Mouse (Mus musculus) liver, embryonic 14.5 days (tissue): ENCODE measurements around the gene Nme3.

Source experiments
- CTCF ChIP-seq: IDR thresholded peaks from 2 replicates; pipeline ENCODE4 v1.5.1; 2016; ENCODE audit warnings: antibody characterized with exemption, low read depth, control low read depth
- EP300 ChIP-seq: IDR thresholded peaks from 2 replicates; pipeline ENCODE4 v1.6.1; 2016; ENCODE audit warnings: antibody characterized with exemption, low read depth

DNA sequence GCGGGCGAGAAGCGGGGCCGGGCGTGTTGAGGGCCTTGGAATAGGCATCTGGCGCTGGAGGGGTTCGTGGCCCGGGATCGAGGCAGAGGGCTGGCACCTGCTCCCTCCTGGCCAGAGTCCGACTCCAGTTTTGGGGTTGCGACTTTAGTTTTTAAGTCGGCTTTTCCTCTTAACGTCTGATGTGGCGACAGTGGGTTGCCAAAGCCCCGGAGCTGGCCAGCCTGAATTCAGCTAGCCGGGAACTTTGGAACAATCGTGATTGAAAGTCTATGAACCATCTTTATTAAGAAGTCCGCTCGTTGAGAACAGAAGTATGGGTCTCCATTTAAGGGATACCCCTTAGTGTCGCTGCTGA, 45.5 kb upstream of the Nme3 start:
- TF ChIP-seq EP300 (no peak), CTCF (no peak)
